Mouse (Mus musculus): ENCODE data around the gene Tmem253. TPM values are rescaled to one million over a fixed set of nuclear protein-coding genes. Genes with fewer than 3 reads are reported as not detected.
A peak's percentile ranks its signal among the peaks of the same experiment; 100 is the strongest.

The Tmem253 gene
- under 1 TPM in 2 of 4 experiments, not detected in 2; 0.51 to 0.59 TPM for total RNA-seq (2022)

GRCm38 (mm10) chr14:52015445-52016100 is at the start of gene Tmem253:
TSS of gene Tmem253 (plus strand) at chr14:52015658.
- no peak for DNase-seq (ENCODE audit: low spot score in 2 of 2)

GRCm38 (mm10) chr14:51967400-51967799 is 48.1 kb upstream of the Tmem253 start:
- DNase-seq (ENCODE audit: low spot score in 2 of 2), result no peak

GRCm38 (mm10) chr14:51979252-51979651 is 36.2 kb upstream of the Tmem253 start:
- DNase-seq (ENCODE audit: low spot score in 2 of 2), result no peak

DNA sequence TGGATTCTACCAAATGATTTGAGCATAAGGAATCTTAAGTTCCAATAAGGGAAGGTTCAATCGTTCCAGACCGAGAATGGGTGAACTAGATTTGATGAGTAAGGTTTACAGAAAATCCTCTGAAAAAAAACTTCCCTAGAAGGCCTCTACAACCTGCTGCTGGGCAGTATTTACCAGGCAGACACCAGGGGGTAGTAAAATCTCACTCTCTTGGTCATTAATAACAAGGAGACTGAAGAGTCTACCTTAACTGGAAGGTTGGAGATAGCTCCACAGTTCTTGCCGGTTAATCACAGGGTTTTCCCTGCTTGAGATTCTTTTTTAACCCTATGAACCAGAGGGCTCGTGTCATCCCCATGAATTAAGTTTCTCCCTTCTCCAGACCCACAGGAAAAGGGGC is 32.2 kb upstream of the Tmem253 start:
- no peak for DNase-seq (ENCODE audit: low spot score in 2 of 2)

- no peak for DNase-seq (ENCODE audit: low spot score in 2 of 2)
Measured at GRCm38 (mm10) chr14:51983855-51984246, 31.6 kb upstream of the Tmem253 start.

- DNase-seq (ENCODE audit: low spot score in 2 of 2), result no peak
Measured at GRCm38 (mm10) chr14:51984247-51985231, 30.9 kb upstream of the Tmem253 start, which contains the start of gene Arhgef40. TSS of gene Arhgef40 (plus strand) at chr14:51984719.

GRCm38 (mm10) chr14:51985301-51986152 is 29.9 kb upstream of the Tmem253 start:
- DNase-seq (ENCODE audit: low spot score in 2 of 2), result no peak

DNA sequence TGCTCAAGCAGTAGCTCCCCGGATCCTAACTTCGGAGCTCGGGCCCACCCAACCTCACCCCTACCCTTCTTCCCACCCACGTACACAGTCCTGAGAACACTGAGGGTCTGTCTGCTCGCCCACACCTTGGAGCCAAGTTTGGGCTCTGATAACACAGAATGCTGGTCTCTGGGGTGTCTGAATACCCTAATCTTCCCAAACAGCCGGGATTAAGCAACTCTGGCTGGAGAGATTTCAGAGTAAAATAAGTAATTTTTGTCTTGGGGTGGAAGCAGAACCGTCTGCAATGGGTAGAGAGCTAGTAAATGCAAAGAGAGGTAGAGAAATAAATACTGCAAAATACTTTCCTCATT is 29.3 kb upstream of the Tmem253 start:
- DNase-seq (ENCODE audit: low spot score in 2 of 2), result no peak

DNA sequence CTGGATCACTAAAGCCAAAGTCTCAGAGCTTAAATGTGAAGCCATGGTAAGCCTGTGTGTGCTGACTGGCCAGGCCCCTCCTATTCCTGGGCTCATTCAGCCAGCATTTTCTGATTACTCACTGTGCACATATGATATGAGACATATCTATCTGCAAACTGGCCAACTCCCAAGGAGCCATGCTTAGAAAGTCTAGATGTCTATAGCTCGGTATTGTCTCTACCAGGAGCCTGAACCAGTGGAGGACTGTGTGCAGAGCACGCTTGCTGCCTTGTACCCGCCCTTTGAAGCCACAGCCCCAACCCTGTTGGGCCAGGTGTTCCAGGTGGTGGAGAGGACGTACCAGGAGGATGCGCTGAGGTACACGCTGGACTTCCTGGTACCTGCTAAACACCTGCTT is 28.3 kb upstream of the Tmem253 start:
- no peak for DNase-seq (ENCODE audit: low spot score in 2 of 2)

GRCm38 (mm10) chr14:51988731-51989130 is 26.7 kb upstream of the Tmem253 start:
- no peak for DNase-seq (ENCODE audit: low spot score in 2 of 2)

- no peak for DNase-seq (ENCODE audit: low spot score in 2 of 2)
Measured at GRCm38 (mm10) chr14:51989461-51989970, 25.9 kb upstream of the Tmem253 start.

- no peak for DNase-seq (ENCODE audit: low spot score in 2 of 2)
Measured at GRCm38 (mm10) chr14:51994453-51994852, 21.0 kb upstream of the Tmem253 start.

GRCm38 (mm10) chr14:51995219-51995871 is 20.1 kb upstream of the Tmem253 start:
- DNase-seq (ENCODE audit: low spot score in 2 of 2), result no peak

- DNase-seq (ENCODE audit: low spot score in 2 of 2), result no peak
Measured at GRCm38 (mm10) chr14:51996231-51996841, 19.1 kb upstream of the Tmem253 start.

- no peak for DNase-seq (ENCODE audit: low spot score in 2 of 2)
Measured at GRCm38 (mm10) chr14:51996866-51997265, 18.6 kb upstream of the Tmem253 start.

GRCm38 (mm10) chr14:51997483-51997882 is 18.0 kb upstream of the Tmem253 start:
- DNase-seq (ENCODE audit: low spot score in 2 of 2), result no peak

- peak in 1 of 2 experiments; percentile 93 for DNase-seq (ENCODE audit: low spot score in 2 of 2)
Measured at GRCm38 (mm10) chr14:52003981-52004495, 11.4 kb upstream of the Tmem253 start.

- no peak for DNase-seq (ENCODE audit: low spot score in 2 of 2)
Measured at GRCm38 (mm10) chr14:52005141-52005540, 10.3 kb upstream of the Tmem253 start.

- no peak for DNase-seq (ENCODE audit: low spot score in 2 of 2)
Measured at GRCm38 (mm10) chr14:52005616-52006015, 9.8 kb upstream of the Tmem253 start.

DNA sequence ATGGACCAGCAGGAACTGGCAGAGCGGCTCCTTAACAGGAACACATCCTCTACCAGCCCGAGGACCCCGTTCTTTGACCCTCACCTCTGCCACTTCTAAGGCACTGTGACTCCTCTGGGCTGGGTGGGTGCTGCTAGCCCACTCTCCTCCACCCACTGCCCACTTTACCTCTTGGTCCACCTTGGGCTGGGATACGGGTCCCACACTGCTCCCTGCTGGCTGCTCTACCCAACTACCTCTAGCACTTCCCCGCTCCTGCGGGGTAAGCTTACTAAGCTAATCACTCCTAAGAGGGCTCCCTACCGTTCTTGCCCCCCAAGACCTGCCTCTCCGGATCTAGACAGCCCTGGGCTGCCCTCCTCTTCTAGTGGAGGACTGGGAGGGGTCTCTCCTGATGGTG is 9.2 kb upstream of the Tmem253 start:
- DNase-seq (ENCODE audit: low spot score in 2 of 2), result no peak
